Mouse (Mus musculus): ENCODE measurements around the gene Gmnn. TPM values are rescaled to one million over a fixed set of nuclear protein-coding genes. Genes with fewer than 3 reads are reported as not detected.

Gmnn gene
- polyA plus RNA-seq, 1 experiment from 2014 or later, result 118 TPM

GRCm38 (mm10) chr13:24798686-24799085, 37.0 kb upstream of the Gmnn start:
- Histone ChIP-seq H3K4me1 (ENCODE audit: control insufficient read depth, insufficient read depth, low read length) (peaks cover 6% of the 10 kb centered on the region; the same call in 1 of the 2 replicates), H3K27me3 (ENCODE audit: control insufficient read depth, insufficient read depth, low read length) (no peaks in the 10 kb centered on the region), H3K27ac (ENCODE audit: low read length) (no peak overlapping the region), H3K9me3 (replicated peaks; ENCODE audit: control insufficient read depth, low read length) (no peaks in the 10 kb centered on the region), H3K4me2 (ENCODE audit: low read depth, low read length) (no peak overlapping the region), H3K9ac (ENCODE audit: low read length) (no peak overlapping the region), H3K4me3 (ENCODE audit: low read length) (no peak overlapping the region), H3K36me3 (ENCODE audit: control insufficient read depth, insufficient read depth) (no peaks in the 10 kb centered on the region)
- WGBS, result 96% methylated on average over 4 of the region's 4 CpGs
- no peak for ATAC-seq (replicated peaks; ENCODE audit: extremely low read depth, insufficient read depth, low FRiP score)

- no peak overlapping the region for H3K4me2 ChIP-seq (ENCODE audit: low read depth, low read length)
- H3K4me3 ChIP-seq (ENCODE audit: low read length), result no peak overlapping the region
- no peaks in the 10 kb centered on the region for H3K9me3 ChIP-seq (replicated peaks; ENCODE audit: control insufficient read depth, low read length)
- H3K4me1 ChIP-seq (ENCODE audit: control insufficient read depth, insufficient read depth, low read length), result no peaks in the 10 kb centered on the region
- H3K9ac ChIP-seq (ENCODE audit: low read length), result no peak overlapping the region
- no peak overlapping the region for H3K27ac ChIP-seq (ENCODE audit: low read length)
- WGBS, result 65% methylated on average over 9 of the region's 9 CpGs
- H3K36me3 ChIP-seq (ENCODE audit: control insufficient read depth, insufficient read depth), result no peaks in the 10 kb centered on the region
- no peaks in the 10 kb centered on the region for H3K27me3 ChIP-seq (ENCODE audit: control insufficient read depth, insufficient read depth, low read length)
- ATAC-seq (replicated peaks; ENCODE audit: extremely low read depth, insufficient read depth, low FRiP score), result no peak
These were observed 30.8 kb upstream of the Gmnn start for GRCm38 (mm10) chr13:24792411-24793045.

- no peak overlapping the region for H3K4me3 ChIP-seq (ENCODE audit: low read length)
- no peaks in the 10 kb centered on the region for H3K27me3 ChIP-seq (ENCODE audit: control insufficient read depth, insufficient read depth, low read length)
- H3K36me3 ChIP-seq (ENCODE audit: control insufficient read depth, insufficient read depth), result no peaks in the 10 kb centered on the region
- no peak overlapping the region for H3K9ac ChIP-seq (ENCODE audit: low read length)
- 67% methylated on average over 2 of the region's 2 CpGs for WGBS
- no peak for ATAC-seq (replicated peaks; ENCODE audit: extremely low read depth, insufficient read depth, low FRiP score)
- no peak overlapping the region for H3K4me2 ChIP-seq (ENCODE audit: low read depth, low read length)
- H3K4me1 ChIP-seq (ENCODE audit: control insufficient read depth, insufficient read depth, low read length), result no peaks in the 10 kb centered on the region
- H3K9me3 ChIP-seq (replicated peaks; ENCODE audit: control insufficient read depth, low read length), result no peaks in the 10 kb centered on the region
- no peak overlapping the region for H3K27ac ChIP-seq (ENCODE audit: low read length)
These were observed 29.6 kb upstream of the Gmnn start for GRCm38 (mm10) chr13:24791349-24791748.

GRCm38 (mm10) chr13:24787477-24787876, 25.8 kb upstream of the Gmnn start:
- no peaks in the 10 kb centered on the region for H3K36me3 ChIP-seq (ENCODE audit: control insufficient read depth, insufficient read depth)
- H3K9ac ChIP-seq (ENCODE audit: low read length), result no peak overlapping the region
- no peak overlapping the region for H3K4me2 ChIP-seq (ENCODE audit: low read depth, low read length)
- H3K27me3 ChIP-seq (ENCODE audit: control insufficient read depth, insufficient read depth, low read length), result no peaks in the 10 kb centered on the region
- H3K9me3 ChIP-seq (replicated peaks; ENCODE audit: control insufficient read depth, low read length), result no peaks in the 10 kb centered on the region
- no peak overlapping the region for H3K4me3 ChIP-seq (ENCODE audit: low read length)
- no peaks in the 10 kb centered on the region for H3K4me1 ChIP-seq (ENCODE audit: control insufficient read depth, insufficient read depth, low read length)
- no peak overlapping the region for H3K27ac ChIP-seq (ENCODE audit: low read length)
- no peak for ATAC-seq (replicated peaks; ENCODE audit: extremely low read depth, insufficient read depth, low FRiP score)
- 74% methylated on average over 5 of the region's 5 CpGs for WGBS

GRCm38 (mm10) chr13:24786014-24786490, 24.3 kb upstream of the Gmnn start:
- Histone ChIP-seq H3K36me3 (ENCODE audit: control insufficient read depth, insufficient read depth) (no peaks in the 10 kb centered on the region), H3K4me2 (ENCODE audit: low read depth, low read length) (peak overlapping the region; percentile 13; the same call in 1 of the 2 replicates), H3K9me3 (replicated peaks; ENCODE audit: control insufficient read depth, low read length) (no peaks in the 10 kb centered on the region), H3K27me3 (ENCODE audit: control insufficient read depth, insufficient read depth, low read length) (no peaks in the 10 kb centered on the region), H3K4me3 (ENCODE audit: low read length) (no peak overlapping the region), H3K27ac (ENCODE audit: low read length) (no peak overlapping the region), H3K9ac (ENCODE audit: low read length) (no peak overlapping the region), H3K4me1 (ENCODE audit: control insufficient read depth, insufficient read depth, low read length) (no peaks in the 10 kb centered on the region)
- 43% methylated on average over 11 of the region's 11 CpGs for WGBS
- peak; percentile 58 for ATAC-seq (replicated peaks; ENCODE audit: extremely low read depth, insufficient read depth, low FRiP score)

GRCm38 (mm10) chr13:24781916-24782315, 20.2 kb upstream of the Gmnn start:
- Histone ChIP-seq H3K36me3 (ENCODE audit: control insufficient read depth, insufficient read depth) (no peaks in the 10 kb centered on the region), H3K4me2 (ENCODE audit: low read depth, low read length) (no peak overlapping the region), H3K27me3 (ENCODE audit: control insufficient read depth, insufficient read depth, low read length) (no peaks in the 10 kb centered on the region), H3K9ac (ENCODE audit: low read length) (no peak overlapping the region), H3K4me1 (ENCODE audit: control insufficient read depth, insufficient read depth, low read length) (no peaks in the 10 kb centered on the region), H3K4me3 (ENCODE audit: low read length) (no peak overlapping the region), H3K9me3 (replicated peaks; ENCODE audit: control insufficient read depth, low read length) (no peaks in the 10 kb centered on the region), H3K27ac (ENCODE audit: low read length) (no peak overlapping the region)
- ATAC-seq (replicated peaks; ENCODE audit: extremely low read depth, insufficient read depth, low FRiP score), result no peak
- WGBS, result 47% methylated on average over 5 of the region's 5 CpGs

- H3K4me2 ChIP-seq (ENCODE audit: low read depth, low read length), result no peak overlapping the region
- no peak overlapping the region for H3K4me3 ChIP-seq (ENCODE audit: low read length)
- no peaks in the 10 kb centered on the region for H3K36me3 ChIP-seq (ENCODE audit: control insufficient read depth, insufficient read depth)
- 62% methylated on average over 8 of the region's 8 CpGs for WGBS
- H3K27ac ChIP-seq (ENCODE audit: low read length), result no peak overlapping the region
- no peak for ATAC-seq (replicated peaks; ENCODE audit: extremely low read depth, insufficient read depth, low FRiP score)
- H3K9me3 ChIP-seq (replicated peaks; ENCODE audit: control insufficient read depth, low read length), result no peaks in the 10 kb centered on the region
- H3K4me1 ChIP-seq (ENCODE audit: control insufficient read depth, insufficient read depth, low read length), result no peaks in the 10 kb centered on the region
- H3K9ac ChIP-seq (ENCODE audit: low read length), result no peak overlapping the region
- no peaks in the 10 kb centered on the region for H3K27me3 ChIP-seq (ENCODE audit: control insufficient read depth, insufficient read depth, low read length)
These were observed 17.1 kb upstream of the Gmnn start for GRCm38 (mm10) chr13:24778706-24779380.

GRCm38 (mm10) chr13:24778026-24778425, 16.3 kb upstream of the Gmnn start:
- WGBS, result 77% methylated on average over 2 of the region's 2 CpGs
- Histone ChIP-seq H3K27ac (ENCODE audit: low read length) (no peak overlapping the region), H3K9ac (ENCODE audit: low read length) (no peak overlapping the region), H3K36me3 (ENCODE audit: control insufficient read depth, insufficient read depth) (no peaks in the 10 kb centered on the region), H3K4me3 (ENCODE audit: low read length) (no peak overlapping the region), H3K4me2 (ENCODE audit: low read depth, low read length) (no peak overlapping the region), H3K4me1 (ENCODE audit: control insufficient read depth, insufficient read depth, low read length) (no peaks in the 10 kb centered on the region), H3K27me3 (ENCODE audit: control insufficient read depth, insufficient read depth, low read length) (no peaks in the 10 kb centered on the region), H3K9me3 (replicated peaks; ENCODE audit: control insufficient read depth, low read length) (no peaks in the 10 kb centered on the region)
- no peak for ATAC-seq (replicated peaks; ENCODE audit: extremely low read depth, insufficient read depth, low FRiP score)

- no peaks in the 10 kb centered on the region for H3K9me3 ChIP-seq (replicated peaks; ENCODE audit: control insufficient read depth, low read length)
- H3K9ac ChIP-seq (ENCODE audit: low read length), result no peak overlapping the region
- H3K4me1 ChIP-seq (ENCODE audit: control insufficient read depth, insufficient read depth, low read length), result no peaks in the 10 kb centered on the region
- no peaks in the 10 kb centered on the region for H3K36me3 ChIP-seq (ENCODE audit: control insufficient read depth, insufficient read depth)
- no peak overlapping the region for H3K27ac ChIP-seq (ENCODE audit: low read length)
- H3K4me2 ChIP-seq (ENCODE audit: low read depth, low read length), result no peak overlapping the region
- WGBS, result 51% methylated on average over 7 of the region's 7 CpGs
- H3K27me3 ChIP-seq (ENCODE audit: control insufficient read depth, insufficient read depth, low read length), result no peaks in the 10 kb centered on the region
- ATAC-seq (replicated peaks; ENCODE audit: extremely low read depth, insufficient read depth, low FRiP score), result no peak
- H3K4me3 ChIP-seq (ENCODE audit: low read length), result no peak overlapping the region
These were observed 14.6 kb upstream of the Gmnn start for GRCm38 (mm10) chr13:24776146-24776844.

All from heart, embryonic 16.5 days (tissue).